Mouse (Mus musculus) midbrain, embryonic 12.5 days (tissue): ENCODE measurements around the gene Hip1r. TPM values are rescaled to one million over a fixed set of nuclear protein-coding genes. Genes with fewer than 3 reads are reported as not detected.

Source experiments
- ATAC-seq: fragments of 200-750 bp; cut with Nextera tagmentation; 2 replicates; pipeline ENCODE4 v1.8.0; 2017; ENCODE audit warnings: low read depth, moderate TSS enrichment, moderate library complexity; ENCODE audit not compliant: low FRiP score
- H3K27ac ChIP-seq: fragments of 300-500 bp; sonication (generic); replicated peaks from 2 replicates; pipeline ENCODE4 v1.5.1; 2016; ENCODE audit warnings: mild to moderate bottlenecking
- H3K27me3 ChIP-seq: fragments of 300-500 bp; sonication (generic); 2 replicates; pipeline ENCODE4 v1.6.1; 2016; ENCODE audit warnings: mild to moderate bottlenecking
- H3K36me3 ChIP-seq: fragments of 300-500 bp; sonication (generic); 2 replicates; pipeline ENCODE4 v1.6.1; 2016
- H3K4me1 ChIP-seq: fragments of 300-500 bp; sonication (generic); 2 replicates; pipeline ENCODE4 v1.6.1; 2016
- H3K4me2 ChIP-seq: fragments of 300-500 bp; sonication (generic); replicated peaks from 2 replicates; pipeline ENCODE4 v1.6.1; 2016; ENCODE audit warnings: mild to moderate bottlenecking, moderate library complexity
- H3K4me3 ChIP-seq: fragments of 300-500 bp; sonication (generic); 2 replicates; pipeline ENCODE4 v1.5.1; 2016; ENCODE audit warnings: mild to moderate bottlenecking
- H3K9ac ChIP-seq: fragments of 300-500 bp; sonication (generic); replicated peaks from 2 replicates; pipeline ENCODE4 v1.6.1; 2016; ENCODE audit warnings: mild to moderate bottlenecking, moderate library complexity
- H3K9me3 ChIP-seq: fragments of 300-500 bp; sonication (generic); 2 replicates; pipeline ENCODE4 v1.6.1; 2016; ENCODE audit warnings: mild to moderate bottlenecking
- WGBS: fragments of 180-500 bp; shearing (Covaris S2); methylation state at CpG from one replicate; pipeline ENCODE4 v1.1.7; 2016; 5-methylcytosine and 5-hydroxymethylcytosine counted together
- polyA plus RNA-seq: library from polyadenylated mRNA; unstranded; fragments of >200 nt; fragmentation: Nextera tagmentation; extraction: Ambion mirVana; gene quantifications from 2 replicates; pipeline ENCODE4 v1.2.1, GENCODE M21; 2016

The Hip1r gene
- polyA plus RNA-seq, 1 experiment from 2014 or later = 13.9 TPM

DNA sequence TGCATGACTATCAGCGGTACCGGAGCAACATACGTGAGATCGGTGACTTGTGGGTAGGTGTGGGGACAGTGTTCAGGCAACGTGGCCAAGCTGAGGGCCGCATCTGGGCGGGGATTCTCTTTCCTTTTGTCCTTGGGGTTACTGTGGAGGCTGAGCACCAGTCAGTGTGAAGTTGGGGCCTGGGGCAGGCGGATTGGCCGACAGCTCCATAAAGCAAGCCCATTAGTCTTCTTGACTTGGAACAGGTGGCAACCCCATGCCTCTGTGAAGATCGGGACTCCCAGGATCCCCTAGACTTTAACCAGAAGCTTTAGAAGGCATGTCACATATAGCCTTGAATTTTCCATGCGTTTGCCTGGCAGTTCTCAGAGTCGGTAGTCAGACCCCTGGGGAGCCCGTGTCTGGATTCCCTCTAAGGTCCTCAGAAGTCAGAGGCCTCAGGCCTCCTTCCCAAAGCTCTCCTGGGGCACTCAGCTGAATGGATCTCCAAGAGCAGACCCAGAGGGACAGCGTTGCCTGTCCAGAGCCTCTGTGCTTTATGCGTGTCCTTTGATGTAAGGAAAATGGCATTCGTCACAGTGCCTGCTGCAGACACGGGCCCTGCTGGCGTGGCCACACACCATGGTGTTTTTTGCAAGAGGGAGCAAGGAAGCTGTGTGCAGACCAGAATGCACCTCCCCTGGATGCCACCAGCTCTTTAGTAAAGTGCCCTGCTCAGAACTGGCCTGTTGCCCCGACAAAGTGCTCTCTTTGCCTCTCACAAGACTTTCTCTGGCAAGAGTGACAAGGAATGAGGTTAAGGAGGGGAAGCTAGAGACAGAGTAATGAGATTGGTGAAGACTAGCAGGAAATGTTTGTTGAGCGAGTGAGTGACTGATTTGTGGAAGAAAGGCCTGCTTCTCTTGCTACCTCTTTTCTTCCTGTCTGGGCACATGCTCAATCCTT lies 16.8 kb downstream of the Hip1r start:
- Histone ChIP-seq H3K36me3 (no peaks in the 10 kb centered on the region), H3K9ac (no peak overlapping the region), H3K4me2 (no peak overlapping the region), H3K27ac (no peak overlapping the region), H3K4me1 (peaks cover 6% of the 10 kb centered on the region; the same call in 1 of the 2 replicates), H3K4me3 (no peak overlapping the region), H3K9me3 (no peaks in the 10 kb centered on the region), H3K27me3 (peaks cover 30% of the 10 kb centered on the region; the same call in 1 of the 2 replicates)
- ATAC-seq = 0 out of 2 replicates have a peak, but pooled peaks have one; percentile 31
- WGBS = 71% methylated on average over 20 of the region's 20 CpGs

DNA sequence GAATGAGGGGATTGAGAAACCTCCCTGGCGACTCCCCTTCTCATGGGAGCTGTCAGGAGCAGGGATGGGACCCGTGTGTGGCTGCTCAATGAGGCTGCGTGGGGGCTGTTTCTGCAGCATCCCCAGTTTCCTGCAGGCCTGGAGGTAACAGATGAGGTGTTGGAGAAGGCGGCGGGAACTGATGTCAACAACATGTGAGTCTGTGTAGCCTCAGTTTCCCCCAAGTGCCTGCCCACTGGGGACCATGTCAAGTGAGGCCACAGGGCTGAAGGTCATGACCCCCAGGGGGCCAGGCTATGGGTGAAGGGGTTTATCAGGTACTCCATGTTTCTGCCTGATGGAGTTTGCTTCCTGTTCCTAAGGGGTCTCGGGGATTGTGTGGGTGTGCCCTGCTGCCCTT lies 17.9 kb downstream of the Hip1r start:
- H3K4me3 ChIP-seq = no peak overlapping the region
- H3K4me1 ChIP-seq = peaks cover 6% of the 10 kb centered on the region; the same call in 1 of the 2 replicates
- no peak overlapping the region for H3K4me2 ChIP-seq
- H3K9me3 ChIP-seq = no peaks in the 10 kb centered on the region
- ATAC-seq = no peak
- 88% methylated on average over 6 of the region's 6 CpGs for WGBS
- no peak overlapping the region for H3K9ac ChIP-seq
- no peak overlapping the region for H3K27ac ChIP-seq
- H3K27me3 ChIP-seq = peaks cover 30% of the 10 kb centered on the region; the same call in 1 of the 2 replicates
- no peaks in the 10 kb centered on the region for H3K36me3 ChIP-seq

DNA sequence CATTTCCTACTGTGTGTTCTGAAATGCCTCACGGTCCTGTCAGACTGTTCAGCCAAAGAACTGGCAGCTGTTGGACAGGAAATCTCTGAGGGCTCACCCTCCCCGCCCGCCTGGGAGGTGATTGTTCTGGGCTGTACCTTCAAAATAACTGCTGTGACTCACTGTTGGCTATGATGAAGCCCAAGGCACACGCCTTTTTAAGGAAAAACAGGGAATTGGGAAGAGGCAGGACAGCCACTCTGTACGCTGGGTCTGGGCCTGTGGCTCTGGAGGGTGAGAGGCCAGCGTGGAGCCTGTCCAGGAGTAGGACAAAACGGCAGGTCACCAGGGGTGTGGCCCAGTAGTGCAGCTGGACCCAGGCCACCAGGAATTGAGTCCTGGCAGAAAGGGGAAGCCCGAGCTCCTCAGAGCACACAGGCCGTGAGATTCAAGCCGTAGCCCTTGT lies 18.8 kb downstream of the Hip1r start:
- no peak overlapping the region for H3K27ac ChIP-seq
- H3K4me3 ChIP-seq = no peak overlapping the region
- 81% methylated on average over 10 of the region's 10 CpGs for WGBS
- peaks cover 27% of the 10 kb centered on the region; the same call in 1 of the 2 replicates for H3K27me3 ChIP-seq
- no peak for ATAC-seq
- no peaks in the 10 kb centered on the region for H3K36me3 ChIP-seq
- H3K4me1 ChIP-seq = peaks cover 9% of the 10 kb centered on the region; the same call in 1 of the 2 replicates
- H3K9me3 ChIP-seq = no peaks in the 10 kb centered on the region
- no peak overlapping the region for H3K4me2 ChIP-seq
- no peak overlapping the region for H3K9ac ChIP-seq

DNA sequence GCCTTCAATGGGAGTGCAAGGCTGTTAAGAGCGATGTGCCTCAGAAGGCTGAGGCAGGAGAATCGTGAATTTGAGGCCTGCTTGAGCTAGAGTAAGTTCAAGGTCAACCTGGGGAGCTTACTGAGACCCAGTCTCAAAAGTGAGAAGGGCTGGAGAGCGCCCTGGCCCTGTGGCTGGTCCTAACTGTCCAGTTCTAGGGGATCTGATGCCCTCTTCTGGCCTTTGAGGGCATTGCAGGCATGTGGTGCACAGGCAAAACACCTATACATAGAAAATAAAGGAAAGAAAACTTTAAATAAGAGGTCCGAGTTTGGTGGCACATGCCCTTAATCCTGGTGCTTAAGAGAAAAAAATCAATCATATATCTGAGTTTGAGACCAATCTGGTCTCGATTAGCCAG lies 19.4 kb downstream of the Hip1r start:
- H3K4me2 ChIP-seq = no peak overlapping the region
- no peak for ATAC-seq
- H3K4me3 ChIP-seq = no peak overlapping the region
- 29% methylated on average over 5 of the region's 5 CpGs for WGBS
- peaks cover 13% of the 10 kb centered on the region; the same call in 1 of the 2 replicates for H3K4me1 ChIP-seq
- no peak overlapping the region for H3K27ac ChIP-seq
- no peak overlapping the region for H3K9ac ChIP-seq
- H3K36me3 ChIP-seq = no peaks in the 10 kb centered on the region
- H3K9me3 ChIP-seq = no peaks in the 10 kb centered on the region
- H3K27me3 ChIP-seq = peaks cover 27% of the 10 kb centered on the region; the same call in 1 of the 2 replicates

DNA sequence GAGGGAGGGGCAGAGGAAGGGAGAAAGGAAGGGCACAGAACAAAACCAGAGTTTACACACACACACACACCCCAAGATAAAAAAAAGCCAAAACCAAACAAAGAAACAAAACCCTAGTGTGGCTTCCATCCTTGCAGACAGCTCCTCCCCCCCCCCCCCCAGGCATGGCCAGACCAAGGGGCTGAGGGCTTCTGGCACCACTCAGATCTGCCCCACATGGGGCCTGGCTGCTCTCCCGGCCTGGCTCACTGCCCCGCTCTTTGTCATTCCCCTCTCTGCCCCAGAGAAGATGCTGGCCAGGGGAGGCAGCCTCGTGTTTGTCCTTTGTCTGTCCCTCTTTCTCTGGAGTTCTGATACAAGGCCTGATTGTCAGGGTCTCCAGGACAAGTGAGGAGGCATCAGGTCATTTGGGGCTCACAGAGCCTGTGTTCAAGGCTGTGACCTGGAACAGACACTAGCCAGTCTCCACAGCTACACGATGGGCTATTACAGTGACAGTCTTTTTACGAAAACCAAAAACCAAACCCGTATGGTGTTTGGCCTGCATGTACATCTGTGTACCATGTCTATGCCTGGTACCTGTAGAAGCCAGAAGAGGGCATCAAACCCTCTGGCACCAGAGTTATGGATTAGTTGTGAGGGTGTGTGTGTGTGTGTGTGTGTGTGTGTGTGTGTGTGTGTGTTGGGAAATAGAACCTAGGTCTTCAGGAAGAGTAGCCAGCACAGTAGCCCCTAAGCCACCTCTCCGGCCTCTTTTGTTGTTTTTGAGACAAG lies 20.0 kb downstream of the Hip1r start:
- 67% methylated on average over 7 of the region's 7 CpGs for WGBS
- Histone ChIP-seq H3K4me3 (no peak overlapping the region), H3K9me3 (no peaks in the 10 kb centered on the region), H3K4me2 (no peak overlapping the region), H3K9ac (no peak overlapping the region), H3K27me3 (peaks cover 27% of the 10 kb centered on the region; the same call in 1 of the 2 replicates), H3K36me3 (no peaks in the 10 kb centered on the region), H3K27ac (no peak overlapping the region), H3K4me1 (peaks cover 13% of the 10 kb centered on the region; the same call in 1 of the 2 replicates)
- ATAC-seq = no peak; the same call in 1 of the 2 replicates

DNA sequence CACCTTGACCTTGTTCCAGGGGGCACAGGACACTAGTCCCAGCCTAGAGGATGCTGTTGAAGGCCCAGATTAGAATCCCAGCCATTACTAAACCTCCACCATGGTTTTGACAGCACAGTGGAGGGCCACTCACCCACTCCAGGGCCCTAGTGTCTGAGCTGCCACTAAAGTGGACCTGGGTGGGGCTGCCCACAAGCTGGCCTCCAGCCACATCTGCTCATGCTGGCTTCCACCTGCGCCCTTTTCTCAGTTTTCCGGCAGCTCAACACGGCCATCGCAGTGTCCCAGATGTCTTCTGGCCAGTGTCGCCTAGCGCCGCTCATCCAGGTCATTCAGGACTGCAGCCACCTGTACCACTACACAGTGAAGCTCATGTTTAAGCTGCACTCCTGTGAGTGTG lies 21.0 kb downstream of the Hip1r start:
- Histone ChIP-seq H3K27ac (no peak overlapping the region), H3K4me3 (no peak overlapping the region), H3K4me1 (peaks cover 12% of the 10 kb centered on the region; the same call in 1 of the 2 replicates), H3K4me2 (no peak overlapping the region), H3K27me3 (peaks cover 20% of the 10 kb centered on the region; the same call in 1 of the 2 replicates), H3K9ac (no peak overlapping the region), H3K9me3 (no peaks in the 10 kb centered on the region), H3K36me3 (peaks cover 5% of the 10 kb centered on the region; the same call in 1 of the 2 replicates)
- no peak for ATAC-seq
- 95% methylated on average over 7 of the region's 7 CpGs for WGBS

DNA sequence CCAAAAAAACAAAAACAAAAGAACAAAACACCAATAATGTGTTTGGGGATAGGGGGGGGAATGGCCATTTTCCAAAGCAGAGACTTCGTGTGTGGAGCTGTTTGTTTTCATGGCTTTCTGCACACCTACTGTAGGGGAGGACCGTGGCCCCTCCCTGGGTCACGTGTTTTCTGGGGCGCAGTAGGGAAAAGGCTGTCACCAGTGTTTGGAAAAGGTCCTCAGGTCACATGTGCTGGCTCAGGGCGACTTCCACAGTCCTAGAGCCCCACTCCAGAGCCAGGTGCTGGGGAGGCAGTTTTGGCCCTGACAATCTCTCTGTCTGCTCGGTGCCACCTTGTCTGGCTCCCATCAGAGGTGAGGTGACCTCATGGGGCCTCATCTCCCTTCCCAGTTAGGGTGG lies 22.0 kb downstream of the Hip1r start:
- Histone ChIP-seq H3K4me1 (0 out of 2 replicates have a peak, but pooled peaks cover 7% of the 10 kb centered on the region), H3K9me3 (no peaks in the 10 kb centered on the region), H3K27me3 (peaks cover 20% of the 10 kb centered on the region; the same call in 1 of the 2 replicates), H3K4me2 (no peak overlapping the region), H3K27ac (no peak overlapping the region), H3K9ac (no peak overlapping the region), H3K4me3 (no peak overlapping the region), H3K36me3 (peaks cover 8% of the 10 kb centered on the region; the same call in 1 of the 2 replicates)
- no peak for ATAC-seq
- 84% methylated on average over 6 of the region's 6 CpGs for WGBS

DNA sequence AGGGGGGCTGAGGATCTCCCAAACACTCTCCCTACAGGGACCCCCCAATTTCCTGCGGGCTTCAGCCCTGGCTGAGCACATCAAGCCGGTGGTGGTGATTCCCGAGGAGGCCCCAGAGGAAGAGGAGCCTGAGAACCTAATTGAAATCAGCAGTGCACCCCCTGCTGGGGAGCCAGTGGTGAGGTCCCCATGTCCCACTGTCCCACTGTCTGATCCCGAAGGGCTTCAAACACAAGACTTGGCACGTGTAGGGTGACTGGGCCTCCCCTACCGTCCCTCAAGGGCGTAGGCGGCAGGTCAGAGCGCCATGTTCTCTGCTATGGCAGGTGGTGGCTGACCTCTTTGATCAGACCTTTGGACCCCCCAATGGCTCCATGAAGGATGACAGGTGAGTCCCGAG lies 22.8 kb downstream of the Hip1r start:
- Histone ChIP-seq H3K9me3 (no peaks in the 10 kb centered on the region), H3K4me1 (0 out of 2 replicates have a peak, but pooled peaks cover 7% of the 10 kb centered on the region), H3K27me3 (peaks cover 15% of the 10 kb centered on the region; the same call in 1 of the 2 replicates), H3K27ac (no peak overlapping the region), H3K4me3 (no peak overlapping the region), H3K4me2 (no peak overlapping the region), H3K36me3 (peaks cover 8% of the 10 kb centered on the region; the same call in 1 of the 2 replicates), H3K9ac (no peak overlapping the region)
- 85% methylated on average over 10 of the region's 10 CpGs for WGBS
- no peak for ATAC-seq

DNA sequence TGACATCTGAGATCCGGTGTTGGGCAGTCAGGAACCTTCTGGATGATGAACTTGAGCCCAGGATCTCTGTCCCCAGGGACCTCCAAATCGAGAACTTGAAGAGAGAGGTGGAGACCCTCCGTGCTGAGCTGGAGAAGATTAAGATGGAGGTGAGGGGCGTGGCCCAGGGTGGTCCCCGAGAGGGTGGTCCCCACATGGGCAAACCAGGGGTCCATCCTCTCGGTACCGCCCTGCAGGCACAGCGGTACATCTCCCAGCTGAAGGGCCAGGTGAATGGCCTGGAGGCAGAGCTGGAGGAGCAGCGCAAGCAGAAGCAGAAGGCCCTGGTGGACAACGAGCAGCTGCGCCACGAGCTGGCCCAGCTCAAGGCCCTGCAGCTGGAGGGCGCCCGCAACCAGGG lies 23.3 kb downstream of the Hip1r start:
- no peaks in the 10 kb centered on the region for H3K9me3 ChIP-seq
- no peak overlapping the region for H3K4me3 ChIP-seq
- peaks cover 8% of the 10 kb centered on the region; the same call in 1 of the 2 replicates for H3K36me3 ChIP-seq
- H3K27me3 ChIP-seq = 0 out of 2 replicates have a peak, but pooled peaks cover 10% of the 10 kb centered on the region
- no peak overlapping the region for H3K9ac ChIP-seq
- 0 out of 2 replicates have a peak, but pooled peaks cover 7% of the 10 kb centered on the region for H3K4me1 ChIP-seq
- WGBS = 91% methylated on average over 14 of the region's 14 CpGs
- no peak for ATAC-seq
- no peak overlapping the region for H3K4me2 ChIP-seq
- H3K27ac ChIP-seq = no peak overlapping the region

DNA sequence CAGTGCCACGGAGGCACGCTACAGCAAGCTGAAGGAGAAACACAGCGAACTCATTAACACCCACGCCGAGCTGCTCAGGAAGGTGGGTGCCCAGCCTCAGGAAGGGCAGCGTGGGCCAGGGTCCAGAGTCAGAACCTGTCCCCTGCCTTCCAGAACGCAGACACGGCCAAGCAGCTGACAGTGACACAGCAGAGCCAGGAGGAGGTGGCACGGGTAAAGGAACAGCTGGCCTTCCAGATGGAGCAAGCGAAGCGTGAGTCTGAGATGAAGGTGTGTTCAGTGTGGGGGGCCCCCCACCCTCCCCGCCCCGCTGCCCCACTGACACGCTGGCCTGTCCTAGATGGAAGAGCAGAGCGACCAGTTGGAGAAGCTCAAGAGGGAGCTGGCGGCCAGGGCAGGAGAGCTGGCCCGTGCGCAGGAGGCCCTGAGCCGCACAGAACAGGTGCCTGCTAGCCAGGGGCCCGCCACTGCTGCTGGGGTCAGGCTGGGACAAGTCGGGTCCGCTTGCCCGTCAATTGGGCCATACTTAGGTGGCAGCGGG lies 23.9 kb downstream of the Hip1r start:
- ATAC-seq = no peak
- 84% methylated on average over 24 of the region's 24 CpGs for WGBS

DNA sequence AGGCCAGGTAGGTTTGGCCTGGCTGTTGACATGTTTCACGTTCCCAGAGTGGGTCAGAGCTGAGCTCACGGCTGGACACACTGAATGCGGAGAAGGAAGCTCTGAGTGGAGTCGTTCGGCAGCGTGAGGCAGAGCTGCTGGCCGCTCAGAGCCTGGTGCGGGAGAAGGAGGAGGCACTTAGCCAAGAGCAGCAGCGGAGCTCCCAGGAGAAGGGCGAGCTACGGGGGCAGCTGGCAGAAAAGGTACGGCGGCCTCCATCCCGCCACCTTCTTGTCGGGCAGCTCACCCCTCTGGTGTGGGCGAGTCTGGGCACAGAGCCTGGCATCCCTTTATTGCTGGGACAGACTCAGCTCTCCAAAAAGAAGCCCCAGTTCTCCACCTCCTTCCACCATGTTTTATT lies 24.4 kb downstream of the Hip1r start:
- WGBS = 90% methylated on average over 16 of the region's 16 CpGs
- no peak overlapping the region for H3K27ac ChIP-seq
- H3K4me2 ChIP-seq = no peak overlapping the region
- H3K9ac ChIP-seq = 0 out of 2 replicates have a peak overlapping the region, but pooled peaks have one; percentile 4
- 0 out of 2 replicates have a peak, but pooled peaks cover 7% of the 10 kb centered on the region for H3K4me1 ChIP-seq
- H3K27me3 ChIP-seq = no peaks in the 10 kb centered on the region
- H3K36me3 ChIP-seq = peaks cover 8% of the 10 kb centered on the region; the same call in 1 of the 2 replicates
- H3K9me3 ChIP-seq = no peaks in the 10 kb centered on the region
- no peak for ATAC-seq
- no peak overlapping the region for H3K4me3 ChIP-seq

More for the DNA sequence above, 23.9 kb downstream of the Hip1r start:
- peaks cover 8% of the 10 kb centered on the region; the same call in 1 of the 2 replicates for H3K36me3 ChIP-seq
- no peak overlapping the region for H3K4me3 ChIP-seq
- no peaks in the 10 kb centered on the region for H3K9me3 ChIP-seq
- no peak overlapping the region for H3K4me2 ChIP-seq
- no peak overlapping the region for H3K9ac ChIP-seq
- 0 out of 2 replicates have a peak, but pooled peaks cover 4% of the 10 kb centered on the region for H3K27me3 ChIP-seq
- 0 out of 2 replicates have a peak, but pooled peaks cover 7% of the 10 kb centered on the region for H3K4me1 ChIP-seq
- no peak overlapping the region for H3K27ac ChIP-seq
